Mouse (Mus musculus) olfactory bulb, adult 2 months (tissue): ENCODE measurements around the gene Tas2r119.
"Not testable (repeated sequence)": the region's sequence is repeated elsewhere in the genome, so short reads cannot be mapped to it uniquely, and the experiment has no call there.

Experiments used
- CTCF ChIP-seq: fragments of 200-500 bp; IDR thresholded peaks from 2 replicates; pipeline ENCODE4 v1.5.1; 2012; ENCODE audit warnings: low read depth, mild to moderate bottlenecking, low read length, moderate library complexity; ENCODE audit not compliant: insufficient read depth
- POLR2A ChIP-seq: fragments of 200-500 bp; IDR thresholded peaks from 2 replicates; pipeline ENCODE4 v1.6.1; 2012; ENCODE audit warnings: mild to moderate bottlenecking, low read depth, low read length, moderate library complexity; ENCODE audit not compliant: insufficient read depth

GRCm38 (mm10) chr15:32214687-32215086, 37.6 kb downstream of the Tas2r119 start:
- TF ChIP-seq CTCF, POLR2A: not testable (repeated sequence)
